Comparison of ENCODE assay signal across 22 mouse cellular contexts in the genomic region with DNA sequence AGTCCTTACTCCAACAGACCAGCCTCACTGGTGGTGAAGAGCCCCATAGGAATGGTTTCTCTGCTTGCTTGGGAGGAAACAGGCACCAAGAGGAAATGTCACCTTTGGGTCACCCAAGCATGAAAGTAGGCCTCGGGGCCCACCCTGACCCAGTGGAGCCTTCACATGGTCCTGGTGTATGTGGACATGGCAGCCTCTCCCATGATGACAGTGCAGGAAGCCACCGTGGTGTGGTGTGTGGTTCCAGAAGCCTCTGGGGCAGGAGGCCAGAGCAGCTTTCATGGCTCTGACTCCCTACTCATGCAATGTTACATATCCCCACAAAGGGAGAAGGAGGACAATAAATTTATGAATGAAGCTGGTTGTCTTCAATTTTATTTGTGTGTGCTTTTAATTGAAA. TPM values are rescaled to one million over a fixed set of nuclear protein-coding genes. Genes with fewer than 3 reads are reported as not detected.
"Had no signal": no experiment of that assay in that cellular context is flagged by ENCODE, and none has a peak within 500 bp of the region (broad histone marks: within the 10 kb centered on the region; RNA-seq: fewer than 3 reads in every experiment).

No protein-coding gene starts in this region.

- H3K27me3 ChIP-seq: midbrain, embryonic 15.5 days; neural tube, embryonic 13.5 days; stomach, embryonic 15.5 days had no signal

- H3K4me3 ChIP-seq: layer of hippocampus, adult 2 months; limb, embryonic 10.5 days; midbrain, embryonic 15.5 days; neural tube, embryonic 13.5 days; stomach, embryonic 15.5 days had no signal

- H3K27ac ChIP-seq: kidney, postnatal 0 days; layer of hippocampus, adult 2 months; limb, embryonic 10.5 days; midbrain, embryonic 15.5 days; neural tube, embryonic 13.5 days; stomach, embryonic 15.5 days had no signal

- H3K9me3 ChIP-seq: limb, embryonic 10.5 days; midbrain, embryonic 15.5 days; neural tube, embryonic 13.5 days; stomach, embryonic 15.5 days had no signal

- H3K4me2 ChIP-seq: midbrain, embryonic 11.5 days; midbrain, embryonic 15.5 days; neural tube, embryonic 13.5 days; stomach, embryonic 15.5 days had no signal

- DNase-seq: kidney, adult 8-10 months; kidney, postnatal 36 days; lung, adult 2 months; lung, postnatal 36 days; retina, postnatal 1 day; right cerebral cortex, postnatal 4 days; spleen, adult 18-20 months; thymus, adult 2 months; thymus, postnatal 25 days had no signal

- H3K4me1 ChIP-seq: midbrain, embryonic 15.5 days; neural tube, embryonic 13.5 days; stomach, embryonic 15.5 days had no signal

- H3K9ac ChIP-seq: midbrain, embryonic 15.5 days; neural tube, embryonic 13.5 days; stomach, embryonic 15.5 days had no signal

- ATAC-seq: intestine, postnatal 0 days; lung, postnatal 0 days; midbrain, embryonic 15.5 days had no signal

RNA-seq across cellular contexts. Expression of a gene that starts 32.4 kb away (rescaled TPM):
- total RNA-seq: layer of hippocampus, adult 2 months; left cerebral cortex, adult 18-20 months; megakaryocyte progenitor cell, adult 5-6 weeks; monocyte, adult 5-6 weeks had no signal
- polyA plus RNA-seq: limb, embryonic 14.5 days; lung, postnatal 0 days had no signal

RNA-seq across cellular contexts. Expression of a gene that starts 34.9 kb away (rescaled TPM):
- total RNA-seq: megakaryocyte progenitor cell, adult 5-6 weeks; monocyte, adult 5-6 weeks had no signal

RNA-seq across cellular contexts. Expression of a gene that starts 35.2 kb away (rescaled TPM):
- total RNA-seq: monocyte, adult 5-6 weeks had no signal
